Mouse (Mus musculus) kidney, adult 18-20 months (tissue): Measurements from ENCODE around the gene Fam43a.

Experiments
- DNase-seq: peaks from one replicate; pipeline ENCODE4 v3.0.0; 2021

Fam43a gene

GRCm38 (mm10) chr16:30599491-30600268 is at the start of gene Fam43a:
TSS of gene Fam43a (plus strand) at chr16:30599723.
- peak; percentile 94 for DNase-seq

- peak; percentile 88 for DNase-seq
Observed at GRCm38 (mm10) chr16:30549966-30550747, 49.4 kb upstream of the Fam43a start.

DNA sequence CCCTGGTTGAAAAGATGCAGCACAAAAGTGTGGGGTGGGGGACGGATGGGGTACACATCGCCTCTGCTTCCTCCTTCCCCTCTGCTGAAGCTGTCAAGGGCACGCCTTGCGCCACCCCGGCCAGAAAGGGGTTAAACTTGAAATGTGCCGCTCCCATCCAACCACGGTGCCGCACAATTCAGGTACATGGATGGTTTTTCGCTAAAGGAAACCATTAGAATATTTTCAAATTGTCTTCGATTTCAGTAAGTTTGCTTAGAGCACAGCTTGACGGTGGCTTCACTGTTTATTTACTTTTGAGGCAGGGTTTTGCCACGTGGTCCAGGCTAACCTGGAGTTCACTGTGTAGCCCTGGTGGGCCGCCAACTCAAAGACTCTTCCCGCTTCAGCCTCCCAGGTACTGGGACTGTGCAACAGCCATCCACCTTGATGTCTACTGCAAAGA is 48.8 kb upstream of the Fam43a start, which contains the start of gene Tmem44:
Tmem44 (minus strand) TSS at position 95 of the 445 bp plus-strand sequence.
- no peak for DNase-seq

- peak; percentile 80 for DNase-seq
Observed at GRCm38 (mm10) chr16:30552621-30553338, 46.7 kb upstream of the Fam43a start.

GRCm38 (mm10) chr16:30554109-30554508 is 45.4 kb upstream of the Fam43a start:
- no peak for DNase-seq

DNA sequence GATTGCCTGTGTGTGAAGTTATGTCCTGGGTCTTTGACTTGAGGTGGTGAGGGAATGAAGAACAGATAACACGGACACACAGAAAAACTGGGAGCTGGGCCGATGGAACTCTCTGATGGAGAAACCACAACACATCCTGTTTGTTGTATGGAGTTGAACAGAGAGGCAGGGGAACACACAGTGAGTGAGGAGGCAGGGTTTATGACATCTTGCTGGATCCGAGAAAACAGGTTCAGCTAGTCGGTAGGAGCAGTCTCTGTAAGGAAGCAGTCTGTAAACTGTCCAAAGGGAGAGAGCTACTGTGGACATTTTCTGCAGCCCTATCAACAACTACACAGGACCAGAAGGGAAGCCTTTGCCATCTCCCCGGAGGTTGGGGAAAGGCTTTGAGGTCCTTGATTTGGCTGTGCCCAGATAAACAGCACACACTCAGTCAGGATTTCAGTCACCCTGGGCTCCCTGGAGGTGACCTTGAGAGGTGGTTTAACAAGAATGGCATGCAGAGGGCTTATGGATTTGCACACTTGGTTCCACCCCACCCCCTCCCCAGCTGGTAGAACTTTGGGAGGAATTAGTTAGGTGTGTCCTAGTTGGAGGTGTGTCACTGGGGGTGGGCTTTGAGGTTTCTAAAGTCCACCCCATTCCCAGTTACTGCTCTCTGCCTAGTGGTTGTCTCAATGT is 40.1 kb upstream of the Fam43a start:
- DNase-seq = no peak

DNA sequence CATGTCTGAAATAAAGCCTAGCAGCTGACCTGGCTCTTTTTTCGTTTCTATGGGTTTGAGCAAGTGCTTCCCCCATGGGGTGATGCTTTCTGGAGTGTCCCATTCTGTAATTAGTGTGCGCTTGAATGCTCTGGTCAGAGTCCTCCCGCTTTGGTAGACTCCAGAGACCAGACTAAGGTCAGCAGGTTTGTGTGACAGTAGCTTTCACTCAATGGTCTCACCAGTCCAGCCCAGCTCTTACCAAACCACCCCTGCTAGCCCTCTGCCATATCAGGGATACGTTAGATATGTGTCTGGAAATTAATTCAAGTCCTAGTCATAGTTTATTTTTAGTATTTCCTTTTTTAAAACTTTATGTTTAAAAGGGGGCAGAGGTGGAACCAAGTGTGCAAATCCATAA is 38.9 kb upstream of the Fam43a start:
- DNase-seq = no peak

- DNase-seq = no peak
Observed at GRCm38 (mm10) chr16:30565631-30566030, 33.9 kb upstream of the Fam43a start.

DNA sequence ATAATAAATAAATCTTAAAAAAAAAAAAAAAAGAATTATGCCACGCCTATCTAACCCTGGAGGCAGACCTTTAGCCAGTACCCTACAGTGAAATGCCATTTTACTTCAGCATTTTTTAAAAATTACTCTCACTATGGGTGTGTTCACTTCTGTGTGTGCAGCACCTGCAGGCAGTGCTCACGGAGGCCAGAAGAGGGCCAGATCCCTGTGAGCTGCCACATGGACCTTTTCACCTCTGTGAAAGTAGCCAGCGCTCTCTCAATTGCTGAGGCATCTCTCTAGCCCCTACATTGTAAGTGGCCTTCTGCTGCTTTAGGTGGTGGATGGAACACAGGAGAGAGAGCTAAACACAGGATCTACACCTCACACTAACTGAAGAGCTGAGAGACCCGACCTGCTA is 29.4 kb upstream of the Fam43a start:
- no peak for DNase-seq

GRCm38 (mm10) chr16:30571378-30571777 is 28.1 kb upstream of the Fam43a start:
- DNase-seq = no peak

GRCm38 (mm10) chr16:30572239-30572638 is 27.3 kb upstream of the Fam43a start:
- no peak for DNase-seq

- no peak for DNase-seq
Observed at GRCm38 (mm10) chr16:30575815-30576214, 23.7 kb upstream of the Fam43a start.

GRCm38 (mm10) chr16:30576392-30576791 is 23.1 kb upstream of the Fam43a start:
- DNase-seq = no peak

GRCm38 (mm10) chr16:30580765-30581164 is 18.8 kb upstream of the Fam43a start:
- no peak for DNase-seq

DNA sequence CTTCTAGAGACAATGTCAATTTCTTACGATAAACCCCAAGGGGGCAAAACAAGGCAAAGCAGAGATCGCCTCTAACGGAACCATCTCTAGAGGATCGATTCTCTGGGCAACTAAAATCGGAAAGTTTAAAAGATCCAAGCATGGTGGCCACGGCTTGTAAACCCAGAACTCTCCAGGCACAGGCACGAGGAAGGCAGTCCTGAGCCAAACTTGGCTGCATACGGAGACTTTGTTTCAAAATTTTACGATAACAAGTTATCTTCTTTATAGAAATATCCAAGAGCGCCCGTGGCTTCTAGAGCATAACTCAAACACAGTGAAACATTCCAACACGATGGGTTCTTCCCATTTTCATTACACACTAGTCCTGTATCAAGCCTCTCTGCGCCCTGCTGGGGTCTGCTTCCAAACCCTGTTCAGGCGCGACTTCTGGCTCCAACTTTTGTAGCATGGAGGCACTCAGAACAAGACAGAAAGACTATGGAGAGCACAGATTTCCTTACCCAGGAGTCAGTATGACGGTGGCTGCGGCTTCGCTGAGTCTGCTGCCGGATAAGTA is 12.5 kb upstream of the Fam43a start:
- no peak for DNase-seq

- peak; percentile 81 for DNase-seq
Observed at GRCm38 (mm10) chr16:30587494-30588327, 11.8 kb upstream of the Fam43a start, which contains the start of gene Lsg1. TSS of gene Lsg1 (minus strand) at chr16:30587592.

DNA sequence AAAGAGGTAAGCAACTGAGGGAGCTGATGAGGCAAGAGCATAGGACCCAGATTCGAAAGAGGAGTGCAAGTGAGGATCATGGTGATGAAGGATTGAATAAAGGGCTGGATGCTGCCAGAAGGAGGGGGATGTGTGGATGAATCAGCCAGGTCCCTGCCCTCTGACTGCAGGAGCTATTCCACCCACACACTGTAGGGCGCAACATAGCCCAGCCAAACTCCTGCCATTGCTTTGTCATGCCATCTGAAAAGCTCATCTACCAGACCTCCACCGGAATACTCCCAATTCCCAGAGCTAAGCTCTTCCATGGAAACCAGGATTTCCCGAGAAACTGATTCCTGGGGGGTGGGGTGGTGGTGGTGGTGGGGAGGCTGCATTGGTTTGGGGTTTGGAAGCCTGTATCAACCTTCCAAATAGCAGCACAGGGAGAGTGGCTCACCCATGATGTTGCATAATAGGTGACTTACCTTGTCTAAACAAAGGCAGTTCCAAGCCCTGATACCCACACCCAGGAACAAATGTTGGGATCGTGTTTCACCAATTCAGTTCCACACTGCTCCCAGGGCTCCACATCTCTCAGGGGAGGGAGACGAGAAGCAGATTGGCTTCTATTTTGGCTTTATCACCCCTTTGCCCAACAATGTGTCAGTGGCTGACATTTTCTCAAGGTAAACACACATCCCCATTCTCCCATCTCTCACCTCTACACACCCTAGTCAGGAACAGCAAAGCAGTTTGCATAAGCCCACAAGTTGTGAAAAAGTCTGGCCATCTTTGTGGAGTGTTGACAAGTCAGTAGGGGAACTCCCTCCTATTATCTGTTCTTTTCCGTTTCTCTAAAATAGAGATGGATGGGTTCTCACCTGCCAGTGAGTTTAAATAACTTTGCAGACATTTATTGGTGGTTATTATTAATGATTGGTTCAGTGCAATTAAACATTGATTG is 9.0 kb upstream of the Fam43a start:
- DNase-seq = no peak

DNA sequence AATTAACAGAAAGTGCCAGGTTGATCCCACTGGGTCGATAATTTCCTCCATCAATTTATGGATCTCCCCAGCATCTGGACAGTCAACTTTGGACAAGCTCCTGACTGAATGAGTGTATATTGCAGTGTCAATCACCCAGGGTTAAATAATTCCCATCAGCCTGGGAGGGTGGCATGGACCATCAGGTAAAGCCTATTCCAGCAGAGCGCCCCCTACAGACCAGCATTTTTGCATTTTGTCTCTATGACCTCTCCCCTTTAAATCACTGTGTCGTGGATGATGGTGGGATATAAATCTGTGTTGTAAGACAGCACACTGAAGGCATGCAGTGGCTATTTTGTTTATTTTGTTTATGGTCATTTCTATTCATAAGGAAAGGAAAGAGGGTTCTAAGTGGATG is 7.5 kb upstream of the Fam43a start:
- no peak for DNase-seq

DNA sequence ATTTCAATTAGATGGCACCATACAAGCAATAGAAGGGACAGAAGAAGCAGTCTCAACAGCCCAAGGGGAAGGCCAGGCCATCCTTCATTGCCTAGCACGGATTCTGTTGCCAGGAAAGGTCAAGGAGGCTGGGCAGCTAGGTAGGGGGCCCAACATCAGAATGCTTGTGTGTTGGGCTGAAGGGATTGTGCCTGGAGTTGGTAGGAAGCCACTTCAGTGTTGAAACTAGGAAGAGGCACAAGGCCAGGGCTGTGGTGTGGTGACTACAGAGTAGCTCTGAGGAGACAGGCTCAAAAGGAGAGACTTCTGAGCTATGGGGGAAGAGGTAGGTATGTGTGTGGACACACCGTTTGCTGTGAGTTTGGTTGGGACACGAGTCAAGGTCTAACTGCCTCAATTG is 4.2 kb upstream of the Fam43a start:
- no peak for DNase-seq
